Comparison of ENCODE assay signal across 26 mouse cellular contexts in the genomic region with DNA sequence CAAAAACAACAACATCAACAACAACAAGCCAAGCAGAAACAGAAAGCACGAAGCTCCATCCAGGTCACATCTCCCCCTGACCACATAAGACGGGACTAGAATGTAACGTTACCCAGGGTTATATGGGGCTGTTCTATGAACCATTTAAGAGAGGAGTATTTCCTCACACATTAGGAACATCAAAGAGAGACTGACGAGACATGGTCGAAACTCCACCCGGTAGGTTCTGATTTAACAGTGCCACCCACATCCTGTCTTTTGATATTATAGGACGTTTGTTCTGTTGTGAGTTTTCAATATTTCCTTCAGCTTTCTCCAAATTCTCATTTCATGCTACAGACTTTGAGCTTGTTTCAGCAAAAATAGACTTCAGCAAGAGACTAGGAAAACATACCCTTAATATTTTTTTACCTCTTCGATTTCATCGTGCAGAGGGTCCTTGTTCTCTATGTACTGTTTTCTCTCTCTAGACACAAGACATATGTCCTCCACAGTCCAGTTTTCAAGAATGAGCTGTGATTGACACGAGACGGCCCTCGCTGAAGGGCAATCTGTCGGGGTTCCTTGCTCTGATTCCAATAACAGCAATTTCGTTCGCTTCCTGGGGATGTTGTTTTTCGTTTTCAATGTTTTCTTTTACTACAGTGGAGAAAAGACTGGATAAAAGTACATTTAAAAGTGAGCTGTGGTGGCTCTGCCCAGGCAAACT. TPM values are rescaled to one million over a fixed set of nuclear protein-coding genes. Genes with fewer than 3 reads are reported as not detected.
DNase-seq lines count a peak whose midpoint lies in the region; ATAC-seq lines count a peak whose summit lies in the region.
"Had no signal": no experiment of that assay in that cellular context is flagged by ENCODE, and none has a peak within 500 bp of the region (broad histone marks: within the 10 kb centered on the region; RNA-seq: fewer than 3 reads in every experiment).

No protein-coding gene starts in this region.

- H3K4me2 ChIP-seq in embryonic facial prominence, embryonic 13.5 days: peak overlapping the region; percentile 9; the same call in 1 of the 2 replicates
- H3K4me2 ChIP-seq in kidney, embryonic 16.5 days (replicated peaks; ENCODE audit: low read depth, low read length): peak overlapping the region; percentile 25
- H3K4me2 ChIP-seq: embryonic facial prominence, embryonic 12.5 days; forebrain, embryonic 15.5 days; heart, embryonic 15.5 days; hindbrain, embryonic 13.5 days; limb, embryonic 13.5 days; liver, embryonic 11.5 days; midbrain, embryonic 13.5 days had no signal

- no peak for ATAC-seq in embryonic facial prominence, embryonic 13.5 days (ENCODE audit: insufficient number of reproducible peaks, insufficient read depth, low FRiP score, low TSS enrichment, low read depth)
- no peak for ATAC-seq in kidney, embryonic 16.5 days (ENCODE audit: low FRiP score, low TSS enrichment)
- ATAC-seq in activated CD4-positive, CD25-positive, alpha-beta regulatory T cell, adult 4 months: peak; percentile 83
- ATAC-seq: forebrain, embryonic 15.5 days; midbrain, embryonic 13.5 days had no signal

- WGBS in embryonic facial prominence, embryonic 13.5 days: 57% methylated on average over 16 of the region's 16 CpGs
- 75% methylated on average over 16 of the region's 16 CpGs for WGBS in embryonic facial prominence, embryonic 10.5 days
- 46% methylated on average over 16 of the region's 16 CpGs for WGBS in kidney, embryonic 16.5 days

- no peak overlapping the region for H3K4me3 ChIP-seq in embryonic facial prominence, embryonic 13.5 days
- no peak overlapping the region for H3K4me3 ChIP-seq in embryonic facial prominence, embryonic 10.5 days
- H3K4me3 ChIP-seq in kidney, embryonic 16.5 days (ENCODE audit: low read length): no peak overlapping the region
- H3K4me3 ChIP-seq: embryonic facial prominence, embryonic 12.5 days; forebrain, embryonic 10.5 days; forebrain, embryonic 15.5 days; heart, adult 2 months; heart, embryonic 15.5 days; hindbrain, embryonic 13.5 days; left cerebral cortex, adult 2 months; limb, embryonic 13.5 days; midbrain, embryonic 13.5 days had no signal

- H3K27me3 ChIP-seq in embryonic facial prominence, embryonic 13.5 days: no peaks in the 10 kb centered on the region
- H3K27me3 ChIP-seq in embryonic facial prominence, embryonic 10.5 days (replicated peaks; ENCODE audit: low read depth, poor library complexity, severe bottlenecking): no peaks in the 10 kb centered on the region
- no peaks in the 10 kb centered on the region for H3K27me3 ChIP-seq in kidney, embryonic 16.5 days (ENCODE audit: insufficient read depth, low read length)
- H3K27me3 ChIP-seq: embryonic facial prominence, embryonic 12.5 days; forebrain, embryonic 15.5 days; heart, embryonic 15.5 days; hindbrain, embryonic 13.5 days; limb, embryonic 13.5 days; midbrain, embryonic 13.5 days had no signal

- H3K4me1 ChIP-seq in embryonic facial prominence, embryonic 13.5 days: no peaks in the 10 kb centered on the region
- no peaks in the 10 kb centered on the region for H3K4me1 ChIP-seq in embryonic facial prominence, embryonic 10.5 days
- no peaks in the 10 kb centered on the region for H3K4me1 ChIP-seq in kidney, embryonic 16.5 days (ENCODE audit: insufficient read depth, low read length)
- H3K4me1 ChIP-seq: embryonic facial prominence, embryonic 12.5 days; forebrain, embryonic 10.5 days; forebrain, embryonic 15.5 days; heart, embryonic 15.5 days; hindbrain, embryonic 13.5 days; limb, embryonic 13.5 days; midbrain, embryonic 13.5 days had no signal

- H3K9me3 ChIP-seq in embryonic facial prominence, embryonic 13.5 days: no peaks in the 10 kb centered on the region
- H3K9me3 ChIP-seq in embryonic facial prominence, embryonic 10.5 days: no peaks in the 10 kb centered on the region
- no peaks in the 10 kb centered on the region for H3K9me3 ChIP-seq in kidney, embryonic 16.5 days (ENCODE audit: low read length)
- H3K9me3 ChIP-seq: embryonic facial prominence, embryonic 12.5 days; forebrain, embryonic 10.5 days; forebrain, embryonic 15.5 days; heart, embryonic 15.5 days; hindbrain, embryonic 13.5 days; limb, embryonic 13.5 days; midbrain, embryonic 13.5 days had no signal

- no peak for DNase-seq in embryonic facial prominence, embryonic 10.5 days (ENCODE audit: low spot score)
- DNase-seq in kidney, postnatal 36 days: no peak
- peak; percentile 25 for DNase-seq in lung, postnatal 14 days
- no peak for DNase-seq in urinary bladder, postnatal 36 days (ENCODE audit: low spot score in 2 of 2)
- no peak for DNase-seq in right cerebral cortex, postnatal 36 days (ENCODE audit: low spot score in 2 of 2)
- DNase-seq: adrenal gland, adult 2 months; cerebellum, adult 8-10 months; cerebellum, postnatal 25 days; gastrocnemius, postnatal 25 days; heart, adult 2 months; heart, postnatal 36 days; kidney, adult 18-20 months; kidney, postnatal 10 days had no signal

- H3K36me3 ChIP-seq in embryonic facial prominence, embryonic 13.5 days: no peaks in the 10 kb centered on the region
- H3K36me3 ChIP-seq in embryonic facial prominence, embryonic 10.5 days (replicated peaks): no peaks in the 10 kb centered on the region
- H3K36me3 ChIP-seq in kidney, embryonic 16.5 days (ENCODE audit: insufficient read depth, low read length): no peaks in the 10 kb centered on the region
- H3K36me3 ChIP-seq: embryonic facial prominence, embryonic 12.5 days; forebrain, embryonic 10.5 days; forebrain, embryonic 15.5 days; heart, embryonic 15.5 days; hindbrain, embryonic 13.5 days; limb, embryonic 13.5 days; midbrain, embryonic 13.5 days had no signal

- no peak overlapping the region for H3K27ac ChIP-seq in embryonic facial prominence, embryonic 13.5 days
- H3K27ac ChIP-seq in embryonic facial prominence, embryonic 10.5 days (replicated peaks): no peak overlapping the region
- no peak overlapping the region for H3K27ac ChIP-seq in kidney, embryonic 16.5 days (ENCODE audit: low read length)
- H3K27ac ChIP-seq: embryonic facial prominence, embryonic 12.5 days; forebrain, embryonic 10.5 days; forebrain, embryonic 15.5 days; heart, adult 2 months; heart, embryonic 15.5 days; hindbrain, embryonic 13.5 days; left cerebral cortex, adult 2 months; limb, embryonic 13.5 days; macrophage; midbrain, embryonic 13.5 days had no signal

- no peak overlapping the region for H3K9ac ChIP-seq in embryonic facial prominence, embryonic 13.5 days
- H3K9ac ChIP-seq in kidney, embryonic 16.5 days (replicated peaks; ENCODE audit: low read length): no peak overlapping the region
- H3K9ac ChIP-seq: embryonic facial prominence, embryonic 12.5 days; forebrain, embryonic 15.5 days; heart, embryonic 15.5 days; hindbrain, embryonic 13.5 days; limb, embryonic 13.5 days; midbrain, embryonic 13.5 days had no signal

RNA-seq across cellular contexts. Expression of a gene that starts 58.1 kb away (rescaled TPM):
- polyA plus RNA-seq in embryonic facial prominence, embryonic 13.5 days (2015; fragmentation: Nextera tagmentation; extraction: Ambion mirVana): 43.6 and 47.7 TPM in 2 replicates
- 10.9 and 16.5 TPM in 2 replicates for polyA plus RNA-seq in embryonic facial prominence, embryonic 10.5 days (2016; fragmentation: Nextera tagmentation; extraction: Ambion mirVana)
- 34.1 and 37.6 TPM in 2 replicates for polyA plus RNA-seq in kidney, embryonic 16.5 days (2015; fragmentation: Nextera tagmentation; extraction: Ambion mirVana)
- under 1 TPM; 0.28 to 0.70 TPM for polyA plus RNA-seq in activated CD4-positive, CD25-positive, alpha-beta regulatory T cell, adult 4 months (2017; shearing (Covaris generic))
